Mouse (Mus musculus) small intestine, adult 2 months (tissue): ENCODE results near the gene AA467197. TPM values are rescaled to one million over a fixed set of nuclear protein-coding genes. Genes with fewer than 3 reads are reported as not detected.

Experiments
- H3K27ac ChIP-seq: fragments of 200-500 bp; 2 replicates; pipeline ENCODE4 v1.5.1; 2012; ENCODE audit warnings: low read depth, low read length, control low read depth, inconsistent platforms; ENCODE audit not compliant: insufficient read depth
- H3K27me3 ChIP-seq: fragments of 200-500 bp; 2 replicates; pipeline ENCODE4 v1.6.1; 2012; ENCODE audit warnings: mild to moderate bottlenecking, moderate library complexity, low read length, inconsistent platforms; ENCODE audit not compliant: control insufficient read depth, insufficient read depth
- H3K36me3 ChIP-seq: fragments of 200-500 bp; 2 replicates; pipeline ENCODE4 v1.6.1; 2012; ENCODE audit warnings: mild to moderate bottlenecking, low read length, control low read depth, inconsistent platforms; ENCODE audit not compliant: control insufficient read depth, insufficient read depth
- H3K4me1 ChIP-seq: fragments of 200-500 bp; 2 replicates; pipeline ENCODE4 v1.6.1; 2012; ENCODE audit warnings: low read length, inconsistent platforms, mixed read lengths; ENCODE audit not compliant: control insufficient read depth, insufficient read depth, insufficient read length
- H3K4me3 ChIP-seq: fragments of 200-500 bp; 2 replicates; pipeline ENCODE4 v1.5.1; 2012; ENCODE audit warnings: low read depth, mild to moderate bottlenecking, control low read depth, inconsistent platforms, low read length, moderate library complexity
- CTCF ChIP-seq: fragments of 200-500 bp; IDR thresholded peaks from 2 replicates; pipeline ENCODE4 v1.5.1; 2012; ENCODE audit warnings: low read depth, mild to moderate bottlenecking, control low read depth, inconsistent platforms, low read length, moderate library complexity, mixed read lengths; ENCODE audit not compliant: insufficient replicate concordance, insufficient read length; ENCODE audit errors: extremely low read depth
- POLR2A ChIP-seq: fragments of 200-500 bp; IDR thresholded peaks from 2 replicates; pipeline ENCODE4 v1.6.1; 2012; ENCODE audit warnings: low read depth, mild to moderate bottlenecking, control low read depth, inconsistent platforms, low read length, moderate library complexity
- WGBS: fragments of 180-500 bp; shearing (Covaris S2); methylation state at CpG from one replicate; pipeline ENCODE4 v1.1.7; 2018; 5-methylcytosine and 5-hydroxymethylcytosine counted together
- polyA plus RNA-seq: library from polyadenylated mRNA; depleted of rRNA; stranded (reverse); fragments of >200 nt; gene quantifications from 2 replicates; pipeline ENCODE4 v1.2.3, GENCODE M21; 2012; rRNA removed

The AA467197 gene
- 8.6 and 9.7 TPM in 2 replicates for polyA plus RNA-seq

GRCm38 (mm10) chr2:122636686-122637085 is at the start of gene AA467197:
Gene AA467197 (plus strand): TSS chr2:122636986.
- Histone ChIP-seq H3K4me1 (peaks cover under 1% of the 10 kb centered on the region; the same call in 1 of the 2 replicates), H3K27ac (no peak within 1 kb of the TSS), H3K27me3 (no peaks in the 10 kb centered on the region), H3K4me3 (peak within 1 kb of the TSS; percentile 80), H3K36me3 (peaks cover 8% of the 10 kb centered on the region)
- TF ChIP-seq CTCF (no peak), POLR2A (no peak)
- 60% methylated on average over 3 of the region's 3 CpGs for WGBS

DNA sequence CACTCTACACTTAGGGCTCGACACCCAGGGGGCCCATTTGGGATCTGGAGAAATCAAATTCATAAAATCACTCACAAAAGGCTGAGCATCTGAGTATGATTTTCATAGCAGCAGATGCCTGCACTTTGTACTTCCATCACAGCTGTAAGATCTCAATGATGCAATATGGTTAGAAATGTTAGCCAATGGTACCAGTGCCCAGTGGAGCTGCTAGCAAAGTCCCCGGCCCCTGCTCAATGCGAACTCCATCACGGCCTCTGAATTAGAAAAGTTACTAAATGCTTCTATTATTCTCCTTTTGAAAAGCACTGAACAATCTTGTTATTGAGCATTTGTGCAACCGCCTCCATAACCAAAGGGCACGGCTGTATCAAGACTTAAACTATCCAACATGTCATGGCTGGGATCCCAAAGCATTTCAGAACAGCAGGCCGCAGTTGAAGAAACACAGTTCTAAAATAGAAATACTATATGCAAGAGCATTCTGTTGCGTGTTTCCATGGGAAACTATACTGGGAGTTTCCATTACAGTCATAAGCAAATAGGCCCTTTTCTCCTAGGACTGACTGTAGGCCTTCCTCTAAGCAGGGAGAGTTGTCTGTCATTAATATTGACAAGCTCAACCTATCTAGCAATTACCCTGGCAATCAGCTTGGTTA is 48.8 kb upstream of the AA467197 start:
- Histone ChIP-seq H3K4me3 (no peak overlapping the region), H3K27me3 (no peaks in the 10 kb centered on the region), H3K27ac (no peak overlapping the region), H3K4me1 (no peaks in the 10 kb centered on the region), H3K36me3 (no peaks in the 10 kb centered on the region)
- no peak for TF ChIP-seq CTCF
- no peak for TF ChIP-seq POLR2A
- WGBS: 89% methylated on average over 8 of the region's 8 CpGs

- TF ChIP-seq POLR2A (no peak), CTCF (no peak)
- Histone ChIP-seq H3K36me3 (no peaks in the 10 kb centered on the region), H3K27ac (no peak overlapping the region), H3K4me1 (no peaks in the 10 kb centered on the region), H3K27me3 (no peaks in the 10 kb centered on the region), H3K4me3 (no peak overlapping the region)
- WGBS: 67% methylated on average over 1 of the region's 1 CpGs
Measured at GRCm38 (mm10) chr2:122590351-122590750, 46.4 kb upstream of the AA467197 start.

DNA sequence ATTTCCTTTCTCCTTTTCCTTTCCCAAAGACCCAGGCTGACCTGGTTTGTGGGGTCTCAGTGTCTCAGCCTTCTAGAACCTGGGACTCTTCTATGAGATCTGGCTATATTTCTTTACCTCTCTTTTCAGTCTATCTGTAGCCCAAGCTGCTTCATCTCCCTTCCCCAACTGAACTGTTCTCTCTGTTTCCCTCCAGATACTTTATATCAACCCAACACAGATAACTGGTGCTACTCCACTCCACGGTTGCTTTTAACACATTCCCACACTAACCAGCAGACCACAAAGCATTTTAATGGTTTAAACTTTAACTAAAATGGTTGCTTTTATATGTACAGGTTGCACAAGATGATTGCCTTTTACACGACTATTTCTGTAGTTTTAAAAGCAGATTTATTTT is 45.6 kb upstream of the AA467197 start:
- WGBS: 13% methylated on average over 2 of the region's 2 CpGs
- no peak overlapping the region for H3K27ac ChIP-seq
- no peaks in the 10 kb centered on the region for H3K27me3 ChIP-seq
- H3K36me3 ChIP-seq: no peaks in the 10 kb centered on the region
- no peak overlapping the region for H3K4me3 ChIP-seq
- no peaks in the 10 kb centered on the region for H3K4me1 ChIP-seq
- TF ChIP-seq CTCF: no peak
- TF ChIP-seq POLR2A: no peak

GRCm38 (mm10) chr2:122595461-122595860 is 41.3 kb upstream of the AA467197 start:
- Histone ChIP-seq H3K4me3 (no peak overlapping the region), H3K27ac (no peak overlapping the region), H3K36me3 (no peaks in the 10 kb centered on the region), H3K27me3 (no peaks in the 10 kb centered on the region), H3K4me1 (no peaks in the 10 kb centered on the region)
- 86% methylated on average over 16 of the region's 16 CpGs for WGBS
- TF ChIP-seq CTCF (no peak), POLR2A (no peak)

GRCm38 (mm10) chr2:122599736-122600135 is 37.0 kb upstream of the AA467197 start:
- H3K4me3 ChIP-seq: no peak overlapping the region
- H3K4me1 ChIP-seq: no peaks in the 10 kb centered on the region
- no peak overlapping the region for H3K27ac ChIP-seq
- WGBS: 69% methylated on average over 2 of the region's 2 CpGs
- H3K27me3 ChIP-seq: no peaks in the 10 kb centered on the region
- TF ChIP-seq POLR2A (no peak), CTCF (no peak)
- H3K36me3 ChIP-seq: no peaks in the 10 kb centered on the region

GRCm38 (mm10) chr2:122601354-122601753 is 35.4 kb upstream of the AA467197 start:
- H3K36me3 ChIP-seq: no peaks in the 10 kb centered on the region
- peaks cover 2% of the 10 kb centered on the region; the same call in 1 of the 2 replicates for H3K27me3 ChIP-seq
- no peaks in the 10 kb centered on the region for H3K4me1 ChIP-seq
- no peak overlapping the region for H3K4me3 ChIP-seq
- 79% methylated on average over 2 of the region's 2 CpGs for WGBS
- TF ChIP-seq CTCF (no peak), POLR2A (no peak)
- no peak overlapping the region for H3K27ac ChIP-seq
